In the genomic region with DNA sequence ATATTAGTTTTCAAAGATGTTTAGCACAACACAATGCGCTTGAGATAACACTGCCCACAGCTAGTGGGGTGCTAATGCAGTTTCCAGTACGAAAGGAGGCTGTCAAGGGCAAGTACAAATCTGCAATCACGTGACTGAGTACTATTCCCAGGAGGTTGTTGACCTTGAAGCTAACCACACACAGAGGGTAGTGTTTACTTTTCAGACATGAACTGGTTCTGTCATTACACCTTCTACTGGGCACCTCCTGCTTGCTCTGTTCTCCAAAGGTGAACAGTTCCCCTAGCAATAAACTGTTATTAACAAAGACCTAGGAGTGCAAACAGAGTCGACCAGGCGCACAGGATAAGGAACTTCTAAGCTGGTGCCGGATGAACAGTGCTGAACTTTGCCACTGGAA, we compare ENCODE assay signal across 10 mouse cellular contexts. TPM values are rescaled to one million over a fixed set of nuclear protein-coding genes. Genes with fewer than 3 reads are reported as not detected.
DNase-seq lines count a peak whose midpoint lies in the region; ATAC-seq lines count a peak whose summit lies in the region.
"Had no signal": no experiment of that assay in that cellular context is flagged by ENCODE, and none has a peak within 500 bp of the region (broad histone marks: within the 10 kb centered on the region; RNA-seq: fewer than 3 reads in every experiment).

No protein-coding gene starts in this region.

- H3K27ac ChIP-seq in heart, embryonic 15.5 days: peak overlapping the region; percentile 69

- intact Hi-C loops in heart, postnatal 10 days (cut with DNase I): no loop called here

- H3K4me1 ChIP-seq in heart, embryonic 15.5 days (replicated peaks): no peaks in the 10 kb centered on the region

- no peak overlapping the region for H3K4me3 ChIP-seq in heart, embryonic 15.5 days

- no peaks in the 10 kb centered on the region for H3K27me3 ChIP-seq in heart, embryonic 15.5 days

- H3K4me2 ChIP-seq in heart, embryonic 15.5 days: no peak overlapping the region

- no peak overlapping the region for H3K9ac ChIP-seq in heart, embryonic 15.5 days
- H3K9ac ChIP-seq: forebrain, postnatal 0 days had no signal

- no peak for DNase-seq in heart, adult 9 months (ENCODE audit: low spot score in 2 of 2)
- peak; percentile 53 for DNase-seq in ovary, adult 18-20 months (ENCODE audit: low spot score)
- DNase-seq in ovary, postnatal 36 days (ENCODE audit: low spot score): no peak
- peak; percentile 46 to 50 for DNase-seq in heart, postnatal 10 days
- peak; percentile 12 for DNase-seq in yolk sac, embryonic 10.5 days (ENCODE audit: low spot score)
- no peak for DNase-seq in gastrocnemius, adult 8-10 months (ENCODE audit: low spot score in 2 of 2)
- DNase-seq: cerebellum, adult 9-10 months; forebrain, postnatal 0 days had no signal

- WGBS in heart, embryonic 15.5 days: 54% methylated on average over 6 of the region's 6 CpGs

- no peaks in the 10 kb centered on the region for H3K36me3 ChIP-seq in heart, embryonic 15.5 days
- H3K36me3 ChIP-seq: G1E had no signal

- no peaks in the 10 kb centered on the region for H3K9me3 ChIP-seq in heart, embryonic 15.5 days (replicated peaks)
- H3K9me3 ChIP-seq: G1E had no signal

- ATAC-seq in heart, embryonic 15.5 days (replicated peaks; ENCODE audit: insufficient number of reproducible peaks, insufficient read depth, low FRiP score, low read depth): 0 out of 2 replicates have a peak, but pooled peaks have one; percentile 47
- ATAC-seq: forebrain, postnatal 0 days had no signal

RNA-seq across cellular contexts. Expression of a gene that starts 9.8 kb away (rescaled TPM):
- polyA plus RNA-seq in heart, embryonic 15.5 days (2015; fragmentation: Nextera tagmentation; extraction: Ambion mirVana): 2.9 and 3.4 TPM in 2 replicates
- 1 to 10 TPM in 1 of 2 experiments, under 1 TPM in 1; 0.84 to 1.0 TPM for total RNA-seq in heart, postnatal 10 days (2021)
- under 1 TPM; 0.19 to 0.51 (median 0.32) TPM for total RNA-seq in gastrocnemius, adult 8-10 months (2022)
- polyA plus RNA-seq: G1E had no signal

RNA-seq across cellular contexts. Expression of a gene that starts 33.6 kb away (rescaled TPM):
- polyA plus RNA-seq in heart, embryonic 15.5 days (2015; fragmentation: Nextera tagmentation; extraction: Ambion mirVana): 0.72 and 0.82 TPM in 2 replicates
- under 1 TPM; 0.55 to 0.69 TPM for total RNA-seq in heart, postnatal 10 days (2021)
- under 1 TPM in 3 of 4 experiments, not detected in 1; 0.15 to 0.48 (median 0.46) TPM for total RNA-seq in gastrocnemius, adult 8-10 months (2022)
- polyA plus RNA-seq: G1E had no signal

RNA-seq across cellular contexts. Expression of a gene that starts 51.6 kb away (rescaled TPM):
- polyA plus RNA-seq in heart, embryonic 15.5 days (2015; fragmentation: Nextera tagmentation; extraction: Ambion mirVana): 40.3 and 65.5 TPM in 2 replicates
- total RNA-seq in heart, postnatal 10 days (2021): 10 to 100 TPM; 74.9 to 76.4 TPM
- 10 to 100 TPM in 2 of 4 experiments, 1 to 10 TPM in 2; 5.9 to 11.2 (median 9.0) TPM for total RNA-seq in gastrocnemius, adult 8-10 months (2022)

Comparison
In these comparisons a context has a peak if more than half of its experiments do, and no peak if none do; other contexts are left out.
1. DNase-seq: peak in ovary, adult 18-20 months (single experiment), heart, postnatal 10 days (2 of 2) and yolk sac, embryonic 10.5 days (single experiment); none in heart, adult 9 months (0 of 2), ovary, postnatal 36 days (single experiment) and gastrocnemius, adult 8-10 months (0 of 2).
2. RNA of a gene that starts 51.6 kb away (total RNA-seq): 74.9 to 76.4 TPM in heart, postnatal 10 days; 5.9 to 11.2 TPM in gastrocnemius, adult 8-10 months; every median in the first group is over 4 times any median in the second.